Mouse (Mus musculus): ENCODE results near the gene Syn3. TPM values are rescaled to one million over a fixed set of nuclear protein-coding genes. Genes with fewer than 3 reads are reported as not detected.
A peak's percentile ranks its signal among the peaks of the same experiment; 100 is the strongest.

Syn3 gene
- polyA plus RNA-seq, 1 experiment = 2.6 TPM

DNA sequence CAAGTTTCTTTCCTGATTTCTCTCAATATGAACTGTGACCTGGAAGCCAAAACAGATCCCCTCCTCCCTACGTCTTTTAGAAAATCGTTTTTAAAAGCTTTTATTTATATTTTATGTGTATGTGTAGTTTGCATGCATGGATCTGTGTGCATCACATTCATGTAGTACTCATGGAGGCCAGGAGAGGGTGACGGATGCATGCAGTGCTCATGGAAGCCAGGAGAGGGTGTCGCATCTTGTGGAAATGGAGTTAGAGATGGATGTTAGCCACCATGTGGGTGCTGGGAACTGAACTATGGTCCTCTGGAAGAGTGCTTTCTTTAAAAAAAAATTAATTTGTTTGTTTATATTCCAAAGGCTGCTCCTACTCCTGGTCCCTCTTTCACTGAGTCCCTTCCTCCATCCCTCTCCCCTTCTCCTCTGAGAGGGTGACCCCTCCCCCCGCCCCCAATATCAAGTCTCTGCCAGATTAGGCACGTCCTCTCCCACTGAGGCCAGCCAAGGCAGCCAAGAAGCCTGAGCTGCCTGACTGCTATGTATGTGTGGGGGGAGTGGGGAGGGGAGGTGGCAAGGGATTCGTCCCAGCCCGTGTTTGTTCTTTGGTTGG, 442.3 kb downstream of the Syn3 start:
- H3K4me3 ChIP-seq (ENCODE audit: low read depth, low read length) = no peak overlapping the region
- no peaks in the 10 kb centered on the region for H3K9me3 ChIP-seq (replicated peaks; ENCODE audit: control insufficient read depth, insufficient read depth, low read length, poor library complexity, severe bottlenecking)
- TF ChIP-seq POLR2A (IDR thresholded peaks at IDR 0.05; ENCODE audit: insufficient read depth, low read length) (no peak), CTCF (IDR thresholded peaks at IDR 0.05; ENCODE audit: low read depth, low read length) (peak; percentile 42)
- H3K36me3 ChIP-seq (ENCODE audit: control insufficient read depth, insufficient read depth, low read length, poor library complexity, severe bottlenecking) = no peaks in the 10 kb centered on the region
- H3K9ac ChIP-seq (ENCODE audit: low read depth, poor library complexity, severe bottlenecking) = no peak overlapping the region
- H3K27ac ChIP-seq (ENCODE audit: insufficient read depth, low read length) = no peak overlapping the region
- H3K27me3 ChIP-seq (ENCODE audit: control insufficient read depth, insufficient read depth, low read length, poor library complexity, severe bottlenecking) = no peaks in the 10 kb centered on the region
- H3K4me1 ChIP-seq (ENCODE audit: control insufficient read depth, insufficient read depth, low read length) = no peaks in the 10 kb centered on the region

DNA sequence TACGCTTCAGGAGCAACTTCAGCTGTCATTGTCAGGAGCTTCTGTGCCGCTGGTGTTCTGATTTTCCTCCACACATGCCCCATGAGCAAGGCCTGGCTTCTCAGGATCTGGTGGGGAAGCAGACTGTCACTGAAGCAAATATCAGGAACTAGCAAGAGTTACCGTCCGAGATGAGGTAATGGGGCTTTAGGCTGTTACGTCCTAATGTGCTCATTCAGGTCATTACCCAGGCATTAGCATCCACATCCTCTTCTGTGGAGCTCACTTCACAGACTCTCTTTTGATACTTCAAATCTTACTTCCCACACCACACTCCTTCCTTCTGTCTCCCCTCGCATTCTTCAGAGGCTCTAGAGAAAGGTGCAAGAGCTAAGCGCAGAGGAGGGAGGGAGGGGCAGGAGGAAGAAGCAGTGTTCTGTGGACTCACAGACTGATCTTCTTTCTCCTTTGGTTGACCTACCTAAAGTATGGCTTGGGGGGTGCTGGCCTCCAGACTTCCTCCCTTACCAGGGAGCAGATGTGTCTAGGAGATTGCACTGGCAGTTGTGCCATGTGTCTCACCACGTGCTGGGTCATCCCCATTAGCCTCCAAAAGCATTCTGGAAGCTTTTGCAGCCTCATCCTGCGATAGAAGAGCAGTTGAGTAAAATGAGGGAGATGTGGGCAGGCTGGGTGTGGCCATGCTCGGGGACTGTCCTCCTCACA, 445.7 kb downstream of the Syn3 start:
- Histone ChIP-seq H3K9ac (ENCODE audit: low read depth, poor library complexity, severe bottlenecking) (no peak overlapping the region), H3K4me3 (ENCODE audit: low read depth, low read length) (no peak overlapping the region), H3K4me1 (ENCODE audit: control insufficient read depth, insufficient read depth, low read length) (no peaks in the 10 kb centered on the region), H3K27me3 (ENCODE audit: control insufficient read depth, insufficient read depth, low read length, poor library complexity, severe bottlenecking) (no peaks in the 10 kb centered on the region), H3K9me3 (replicated peaks; ENCODE audit: control insufficient read depth, insufficient read depth, low read length, poor library complexity, severe bottlenecking) (no peaks in the 10 kb centered on the region), H3K27ac (ENCODE audit: insufficient read depth, low read length) (no peak overlapping the region), H3K36me3 (ENCODE audit: control insufficient read depth, insufficient read depth, low read length, poor library complexity, severe bottlenecking) (peaks cover 3% of the 10 kb centered on the region; the same call in 1 of the 2 replicates)
- TF ChIP-seq POLR2A (IDR thresholded peaks at IDR 0.05; ENCODE audit: insufficient read depth, low read length) (no peak), CTCF (IDR thresholded peaks at IDR 0.05; ENCODE audit: low read depth, low read length) (no peak), EP300 (IDR thresholded peaks at IDR 0.05; ENCODE audit: insufficient read depth, low read depth, low read length) (no peak)

DNA sequence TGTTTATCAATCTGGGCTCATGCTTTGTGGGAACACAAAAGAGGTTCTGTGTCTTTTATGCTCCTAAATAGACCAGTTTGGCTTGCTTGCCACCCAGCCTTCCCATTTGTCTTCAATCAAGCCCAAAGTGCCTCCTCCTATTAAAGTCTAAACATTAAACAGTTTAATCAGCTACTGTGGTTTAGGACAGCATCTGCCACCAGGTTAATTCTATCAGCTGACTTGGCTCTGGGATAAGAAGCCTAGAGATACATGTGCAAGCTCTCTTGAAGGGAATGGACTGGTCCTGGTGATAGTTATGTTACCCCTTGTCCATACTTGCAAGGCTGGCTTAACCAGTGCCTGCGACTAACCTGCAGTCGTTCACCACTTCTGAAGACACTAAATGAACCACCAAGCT, 448.2 kb downstream of the Syn3 start:
- no peak for TF ChIP-seq CTCF (IDR thresholded peaks at IDR 0.05; ENCODE audit: low read depth, low read length)
- no peak for TF ChIP-seq POLR2A (IDR thresholded peaks at IDR 0.05; ENCODE audit: insufficient read depth, low read length)
- no peak for TF ChIP-seq EP300 (IDR thresholded peaks at IDR 0.05; ENCODE audit: insufficient read depth, low read depth, low read length)
- Histone ChIP-seq H3K4me1 (ENCODE audit: control insufficient read depth, insufficient read depth, low read length) (no peaks in the 10 kb centered on the region), H3K9me3 (replicated peaks; ENCODE audit: control insufficient read depth, insufficient read depth, low read length, poor library complexity, severe bottlenecking) (no peaks in the 10 kb centered on the region), H3K9ac (ENCODE audit: low read depth, poor library complexity, severe bottlenecking) (no peak overlapping the region), H3K4me3 (ENCODE audit: low read depth, low read length) (no peak overlapping the region), H3K27ac (ENCODE audit: insufficient read depth, low read length) (no peak overlapping the region), H3K27me3 (ENCODE audit: control insufficient read depth, insufficient read depth, low read length, poor library complexity, severe bottlenecking) (no peaks in the 10 kb centered on the region), H3K36me3 (ENCODE audit: control insufficient read depth, insufficient read depth, low read length, poor library complexity, severe bottlenecking) (peaks cover 8% of the 10 kb centered on the region; the same call in 1 of the 2 replicates)

GRCm38 (mm10) chr10:86047786-86048185, 450.9 kb downstream of the Syn3 start:
- TF ChIP-seq CTCF (IDR thresholded peaks at IDR 0.05; ENCODE audit: low read depth, low read length) (no peak), EP300 (IDR thresholded peaks at IDR 0.05; ENCODE audit: insufficient read depth, low read depth, low read length) (no peak), POLR2A (IDR thresholded peaks at IDR 0.05; ENCODE audit: insufficient read depth, low read length) (no peak)
- Histone ChIP-seq H3K27me3 (ENCODE audit: control insufficient read depth, insufficient read depth, low read length, poor library complexity, severe bottlenecking) (no peaks in the 10 kb centered on the region), H3K36me3 (ENCODE audit: control insufficient read depth, insufficient read depth, low read length, poor library complexity, severe bottlenecking) (peaks cover 13% of the 10 kb centered on the region), H3K9me3 (replicated peaks; ENCODE audit: control insufficient read depth, insufficient read depth, low read length, poor library complexity, severe bottlenecking) (no peaks in the 10 kb centered on the region), H3K9ac (ENCODE audit: low read depth, poor library complexity, severe bottlenecking) (no peak overlapping the region), H3K27ac (ENCODE audit: insufficient read depth, low read length) (no peak overlapping the region), H3K4me1 (ENCODE audit: control insufficient read depth, insufficient read depth, low read length) (no peaks in the 10 kb centered on the region), H3K4me3 (ENCODE audit: low read depth, low read length) (no peak overlapping the region)

DNA sequence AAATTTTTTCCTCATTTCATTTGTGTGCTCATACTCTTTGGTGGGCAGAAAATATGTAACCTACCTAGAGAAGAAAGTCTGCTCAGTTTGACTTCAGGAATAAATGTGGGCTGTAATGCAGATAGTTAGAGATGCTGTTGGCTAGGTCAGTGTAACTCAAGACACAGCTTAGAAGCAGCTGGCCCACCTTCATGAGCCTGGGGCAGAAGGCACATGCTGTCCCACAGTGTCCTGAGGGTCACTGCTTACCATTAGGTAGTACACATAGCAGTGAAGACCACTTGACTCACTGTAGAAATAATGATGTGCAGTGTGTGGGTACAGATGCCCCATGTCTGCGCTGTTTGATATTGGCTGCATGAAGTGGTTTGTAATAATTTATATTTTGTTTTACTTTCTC, 452.3 kb downstream of the Syn3 start:
- Histone ChIP-seq H3K9ac (ENCODE audit: low read depth, poor library complexity, severe bottlenecking) (no peak overlapping the region), H3K4me3 (ENCODE audit: low read depth, low read length) (no peak overlapping the region), H3K27me3 (ENCODE audit: control insufficient read depth, insufficient read depth, low read length, poor library complexity, severe bottlenecking) (no peaks in the 10 kb centered on the region), H3K27ac (ENCODE audit: insufficient read depth, low read length) (no peak overlapping the region), H3K9me3 (replicated peaks; ENCODE audit: control insufficient read depth, insufficient read depth, low read length, poor library complexity, severe bottlenecking) (no peaks in the 10 kb centered on the region), H3K4me1 (ENCODE audit: control insufficient read depth, insufficient read depth, low read length) (no peaks in the 10 kb centered on the region), H3K36me3 (ENCODE audit: control insufficient read depth, insufficient read depth, low read length, poor library complexity, severe bottlenecking) (peaks cover 20% of the 10 kb centered on the region)
- TF ChIP-seq CTCF (IDR thresholded peaks at IDR 0.05; ENCODE audit: low read depth, low read length) = no peak
- TF ChIP-seq POLR2A (IDR thresholded peaks at IDR 0.05; ENCODE audit: insufficient read depth, low read length) = no peak
- no peak for TF ChIP-seq EP300 (IDR thresholded peaks at IDR 0.05; ENCODE audit: insufficient read depth, low read depth, low read length)

GRCm38 (mm10) chr10:86044066-86044465, 454.6 kb downstream of the Syn3 start:
- no peak overlapping the region for H3K4me3 ChIP-seq (ENCODE audit: low read depth, low read length)
- TF ChIP-seq POLR2A (IDR thresholded peaks at IDR 0.05; ENCODE audit: insufficient read depth, low read length) = no peak
- no peak overlapping the region for H3K27ac ChIP-seq (ENCODE audit: insufficient read depth, low read length)
- H3K27me3 ChIP-seq (ENCODE audit: control insufficient read depth, insufficient read depth, low read length, poor library complexity, severe bottlenecking) = no peaks in the 10 kb centered on the region
- no peak overlapping the region for H3K9ac ChIP-seq (ENCODE audit: low read depth, poor library complexity, severe bottlenecking)
- peaks cover 20% of the 10 kb centered on the region for H3K36me3 ChIP-seq (ENCODE audit: control insufficient read depth, insufficient read depth, low read length, poor library complexity, severe bottlenecking)
- no peaks in the 10 kb centered on the region for H3K9me3 ChIP-seq (replicated peaks; ENCODE audit: control insufficient read depth, insufficient read depth, low read length, poor library complexity, severe bottlenecking)
- no peaks in the 10 kb centered on the region for H3K4me1 ChIP-seq (ENCODE audit: control insufficient read depth, insufficient read depth, low read length)

Data from ES-Bruce4 (cell line).